Mouse (Mus musculus): Measurements from ENCODE around the gene Pgpep1l. TPM values are rescaled to one million over a fixed set of nuclear protein-coding genes. Genes with fewer than 3 reads are reported as not detected.

Gene Pgpep1l
- polyA plus RNA-seq, 1 experiment from 2014 or later = not detected

GRCm38 (mm10) chr7:68199609-68200008 lies 64.4 kb downstream of the Pgpep1l start:
- ATAC-seq (ENCODE audit: insufficient read depth, low FRiP score, low read depth) = no peak
- H3K27me3 ChIP-seq (replicated peaks) = no peaks in the 10 kb centered on the region
- H3K9ac ChIP-seq = no peak overlapping the region
- peaks cover 20% of the 10 kb centered on the region for H3K36me3 ChIP-seq
- H3K27ac ChIP-seq = no peak overlapping the region
- no peak overlapping the region for H3K4me3 ChIP-seq (replicated peaks)
- H3K4me2 ChIP-seq = no peak overlapping the region
- H3K9me3 ChIP-seq = no peaks in the 10 kb centered on the region
- H3K4me1 ChIP-seq = no peaks in the 10 kb centered on the region
- 93% methylated on average over 7 of the region's 7 CpGs for WGBS

GRCm38 (mm10) chr7:68193958-68194695 lies 69.9 kb downstream of the Pgpep1l start:
- Histone ChIP-seq H3K9ac (no peak overlapping the region), H3K4me3 (replicated peaks) (no peak overlapping the region), H3K27me3 (replicated peaks) (no peaks in the 10 kb centered on the region), H3K9me3 (no peaks in the 10 kb centered on the region), H3K4me1 (0 out of 2 replicates have a peak, but pooled peaks cover 4% of the 10 kb centered on the region), H3K27ac (no peak overlapping the region), H3K4me2 (no peak overlapping the region), H3K36me3 (peaks cover 39% of the 10 kb centered on the region)
- ATAC-seq (ENCODE audit: insufficient read depth, low FRiP score, low read depth) = no peak
- WGBS = 65% methylated on average over 15 of the region's 15 CpGs

GRCm38 (mm10) chr7:68189691-68190456 lies 74.2 kb downstream of the Pgpep1l start:
- 0 out of 2 replicates have a peak, but pooled peaks cover 4% of the 10 kb centered on the region for H3K4me1 ChIP-seq
- ATAC-seq (ENCODE audit: insufficient read depth, low FRiP score, low read depth) = no peak
- no peaks in the 10 kb centered on the region for H3K27me3 ChIP-seq (replicated peaks)
- no peak overlapping the region for H3K9ac ChIP-seq
- no peaks in the 10 kb centered on the region for H3K9me3 ChIP-seq
- peaks cover 46% of the 10 kb centered on the region for H3K36me3 ChIP-seq
- H3K4me3 ChIP-seq (replicated peaks) = no peak overlapping the region
- H3K4me2 ChIP-seq = no peak overlapping the region
- WGBS = 83% methylated on average over 13 of the region's 13 CpGs
- no peak overlapping the region for H3K27ac ChIP-seq

GRCm38 (mm10) chr7:68189211-68189610 lies 74.8 kb downstream of the Pgpep1l start:
- H3K27me3 ChIP-seq (replicated peaks) = no peaks in the 10 kb centered on the region
- 0 out of 2 replicates have a peak, but pooled peaks cover 3% of the 10 kb centered on the region for H3K4me1 ChIP-seq
- no peak overlapping the region for H3K4me3 ChIP-seq (replicated peaks)
- no peak overlapping the region for H3K9ac ChIP-seq
- H3K36me3 ChIP-seq = peaks cover 50% of the 10 kb centered on the region
- no peak overlapping the region for H3K27ac ChIP-seq
- 54% methylated on average over 6 of the region's 6 CpGs for WGBS
- ATAC-seq (ENCODE audit: insufficient read depth, low FRiP score, low read depth) = no peak
- H3K4me2 ChIP-seq = no peak overlapping the region
- H3K9me3 ChIP-seq = no peaks in the 10 kb centered on the region

Other genes starting within 250 kb of the Pgpep1l start
- 0.13 and 0.40 TPM in 2 replicates for gene Fam169b, start 9.6 kb upstream of the Pgpep1l start, polyA plus RNA-seq (2015; fragmentation: Nextera tagmentation; extraction: Ambion mirVana)

Data from stomach, embryonic 15.5 days (tissue).